8 mouse cellular contexts compared by ENCODE assay signal in the genomic region with DNA sequence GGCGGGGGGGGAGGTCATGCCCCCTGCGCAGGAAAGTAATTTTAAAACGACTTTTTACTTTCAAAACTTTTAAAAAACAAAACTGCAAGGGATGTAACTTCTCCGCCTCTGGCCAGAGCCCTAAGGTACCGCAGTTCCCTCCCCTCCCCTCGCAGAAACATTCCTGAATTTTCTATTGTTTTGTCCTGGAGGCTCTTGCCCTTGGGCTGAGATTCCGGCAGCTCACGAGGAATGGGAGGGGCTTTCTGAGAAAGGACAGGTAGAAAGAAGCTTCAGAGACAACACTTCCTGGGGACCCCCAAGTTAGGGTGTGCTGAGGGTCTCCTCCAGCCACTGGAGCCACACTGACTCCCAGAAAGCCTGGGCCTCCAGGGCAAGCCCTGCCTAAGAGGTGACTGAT. TPM values are rescaled to one million over a fixed set of nuclear protein-coding genes. Genes with fewer than 3 reads are reported as not detected.
DNase-seq lines count a peak whose midpoint lies in the region; ATAC-seq and TF ChIP-seq lines count a peak whose summit lies in the region.

No protein-coding gene starts in this region.

- H3K4me2 ChIP-seq in kidney, embryonic 15.5 days: peak overlapping the region; percentile 91
- H3K4me2 ChIP-seq in intestine, embryonic 14.5 days (ENCODE audit: low read length): peak overlapping the region; percentile 88
- peak overlapping the region; percentile 97 for H3K4me2 ChIP-seq in myocyte (ENCODE audit: low read depth)

- DNase-seq in kidney, adult 8-10 months: no peak
- DNase-seq in intestine, embryonic 14.5 days (ENCODE audit: low spot score): no peak
- DNase-seq in layer of hippocampus, adult 8-10 months (ENCODE audit: low spot score in 2 of 2): no peak
- no peak for DNase-seq in cerebellum, postnatal 36 days

- peak overlapping the region; percentile 66 for H3ac ChIP-seq in myocyte (ENCODE audit: control insufficient read depth, insufficient read length)

- peaks cover 26% of the 10 kb centered on the region for H3K4me1 ChIP-seq in kidney, embryonic 15.5 days
- H3K4me1 ChIP-seq in cortical plate, adult 2 months (ENCODE audit: control insufficient read depth, insufficient read depth, low read length): peaks cover 4% of the 10 kb centered on the region; the same call in 1 of the 2 replicates
- peaks cover 18% of the 10 kb centered on the region; the same call in 1 of the 2 replicates for H3K4me1 ChIP-seq in intestine, embryonic 14.5 days (replicated peaks; ENCODE audit: control insufficient read depth, insufficient read depth, low read length)

- no peak for ATAC-seq in kidney, embryonic 15.5 days (replicated peaks; ENCODE audit: low FRiP score)
- ATAC-seq in intestine, embryonic 14.5 days (replicated peaks; ENCODE audit: low FRiP score, low TSS enrichment, low read depth): no peak
- ATAC-seq in frontal cortex, adult (ENCODE audit: low TSS enrichment): no peak

- H3K4me3 ChIP-seq in kidney, embryonic 15.5 days (replicated peaks): peak overlapping the region; percentile 58
- peak overlapping the region; percentile 36 for H3K4me3 ChIP-seq in cortical plate, adult 2 months (ENCODE audit: insufficient read depth, low read length)
- H3K4me3 ChIP-seq in intestine, embryonic 14.5 days (ENCODE audit: low read depth, low read length): peak overlapping the region; percentile 45
- H3K4me3 ChIP-seq in myocyte: peak overlapping the region; percentile 79

- H3K79me2 ChIP-seq in myocyte (ENCODE audit: control insufficient read depth, insufficient read depth): peaks cover 46% of the 10 kb centered on the region

- 22% methylated on average over 8 of the region's 8 CpGs for whole genome bisulfite sequencing in kidney, embryonic 15.5 days
- WGBS in intestine, embryonic 14.5 days: 32% methylated on average over 8 of the region's 8 CpGs

- no peaks in the 10 kb centered on the region for H3K9me3 ChIP-seq in kidney, embryonic 15.5 days (replicated peaks)
- no peaks in the 10 kb centered on the region for H3K9me3 ChIP-seq in intestine, embryonic 14.5 days (ENCODE audit: control insufficient read depth, low read length)

- H3K9ac ChIP-seq in kidney, embryonic 15.5 days: peak overlapping the region; percentile 52; the same call in 1 of the 2 replicates
- H3K9ac ChIP-seq in intestine, embryonic 14.5 days (ENCODE audit: low read length): no peak overlapping the region

- H3K27me3 ChIP-seq in kidney, embryonic 15.5 days: peaks cover 35% of the 10 kb centered on the region
- H3K27me3 ChIP-seq in intestine, embryonic 14.5 days (replicated peaks; ENCODE audit: control insufficient read depth, insufficient read depth, low read length): no peaks in the 10 kb centered on the region
- no peaks in the 10 kb centered on the region for H3K27me3 ChIP-seq in myocyte (ENCODE audit: control insufficient read depth, insufficient read depth, insufficient read length)

- no peaks in the 10 kb centered on the region for H3K36me3 ChIP-seq in kidney, embryonic 15.5 days
- H3K36me3 ChIP-seq in intestine, embryonic 14.5 days (ENCODE audit: control insufficient read depth, insufficient read depth, low read length): no peaks in the 10 kb centered on the region
- no peaks in the 10 kb centered on the region for H3K36me3 ChIP-seq in myocyte (ENCODE audit: control insufficient read depth, insufficient read depth)

- no peak for TF ChIP-seq CTCF in cortical plate, adult 2 months (IDR thresholded peaks at IDR 0.05; ENCODE audit: extremely low read depth, insufficient read depth, low read length)

- H3K27ac ChIP-seq in kidney, embryonic 15.5 days: no peak overlapping the region; the same call in 1 of the 2 replicates
- H3K27ac ChIP-seq in cortical plate, adult 2 months (ENCODE audit: insufficient read depth, low read length): peak overlapping the region; percentile 38; the same call in 1 of the 2 replicates
- H3K27ac ChIP-seq in intestine, embryonic 14.5 days (ENCODE audit: low read depth): peak overlapping the region; percentile 6; the same call in 1 of the 2 replicates

- no peak for TF ChIP-seq POLR2A in cortical plate, adult 2 months (IDR thresholded peaks at IDR 0.05; ENCODE audit: extremely low read depth, insufficient read depth, low read length)
- TF ChIP-seq POLR2A in myocyte (IDR thresholded peaks at IDR 0.05; ENCODE audit: insufficient read length, low read depth): no peak

TF ChIP-seq in myocyte, 11 proteins besides CTCF, POLR2A, EP300 and RAD21:
- no peak for TF ChIP-seq SRF (IDR thresholded peaks at IDR 0.05; ENCODE audit: control insufficient read depth, insufficient read length, low read depth)

RNA-seq across cellular contexts. Expression of a gene that starts 0.8 kb away (rescaled TPM):
- 3.8 and 4.7 TPM in 2 replicates for polyA plus RNA-seq in kidney, embryonic 15.5 days (2015; fragmentation: Nextera tagmentation; extraction: Ambion mirVana)
- 12.1 and 13.8 TPM in 2 replicates for polyA plus RNA-seq in cortical plate, adult 2 months (2012; rRNA removed)
- 3.6 and 5.1 TPM in 2 replicates for polyA plus RNA-seq in intestine, embryonic 14.5 days (2014; fragmentation: Nextera tagmentation; extraction: Ambion mirVana)
- polyA plus RNA-seq in myocyte (2012; fragmentation: generic; extraction: Trizol): 86.2 TPM
- total RNA-seq in layer of hippocampus, adult 8-10 months (2022): 10 to 100 TPM; 23.2 to 33.7 (median 26.9) TPM

RNA-seq across cellular contexts. Expression of a gene that starts 40.6 kb away (rescaled TPM):
- 127 and 132 TPM in 2 replicates for polyA plus RNA-seq in kidney, embryonic 15.5 days (2015; fragmentation: Nextera tagmentation; extraction: Ambion mirVana)
- 43.5 and 47.7 TPM in 2 replicates for polyA plus RNA-seq in cortical plate, adult 2 months (2012; rRNA removed)
- polyA plus RNA-seq in intestine, embryonic 14.5 days (2014; fragmentation: Nextera tagmentation; extraction: Ambion mirVana): 88.5 and 89.2 TPM in 2 replicates
- polyA plus RNA-seq in myocyte (2012; fragmentation: generic; extraction: Trizol): 116 TPM
- total RNA-seq in layer of hippocampus, adult 8-10 months (2022): 100 to 1,000 TPM; 102 to 107 (median 105) TPM
